Mouse (Mus musculus): ENCODE data around the gene Tanc2. TPM values are rescaled to one million over a fixed set of nuclear protein-coding genes. Genes with fewer than 3 reads are reported as not detected.

Tanc2 gene
- total and polyA plus RNA-seq, 2 experiments from 2014 or later = 26.8 to 83.4 TPM

GRCm38 (mm10) chr11:105902956-105903355 lies 313.2 kb downstream of the Tanc2 start:
- Histone ChIP-seq H3K4me3 (ENCODE audit: low read length) (no peak overlapping the region), H3K36me3 (ENCODE audit: insufficient read depth, low read length) (peaks cover 12% of the 10 kb centered on the region), H3K9me3 (ENCODE audit: low read length) (no peaks in the 10 kb centered on the region), H3K9ac (replicated peaks; ENCODE audit: low read length) (no peak overlapping the region), H3K27ac (no peak overlapping the region), H3K4me2 (ENCODE audit: low read depth, low read length) (no peak overlapping the region), H3K4me1 (ENCODE audit: insufficient read depth, low read length) (no peaks in the 10 kb centered on the region), H3K27me3 (ENCODE audit: insufficient read depth, low read length) (no peaks in the 10 kb centered on the region)
- ATAC-seq = no peak
- WGBS = 71% methylated on average over 1 of the region's 1 CpGs
- TF ChIP-seq CTCF (IDR thresholded peaks at IDR 0.05; ENCODE audit: low read depth) = no peak
- no peak for DNase-seq (ENCODE audit: low spot score)

- Histone ChIP-seq H3K36me3 (ENCODE audit: insufficient read depth, low read length) (peaks cover 12% of the 10 kb centered on the region), H3K27me3 (ENCODE audit: insufficient read depth, low read length) (no peaks in the 10 kb centered on the region), H3K27ac (no peak overlapping the region), H3K9me3 (ENCODE audit: low read length) (no peaks in the 10 kb centered on the region), H3K9ac (replicated peaks; ENCODE audit: low read length) (no peak overlapping the region), H3K4me2 (ENCODE audit: low read depth, low read length) (no peak overlapping the region), H3K4me1 (ENCODE audit: insufficient read depth, low read length) (no peaks in the 10 kb centered on the region), H3K4me3 (ENCODE audit: low read length) (no peak overlapping the region)
- no peak for TF ChIP-seq CTCF (IDR thresholded peaks at IDR 0.05; ENCODE audit: low read depth)
- DNase-seq (ENCODE audit: low spot score) (no peak), ATAC-seq (no peak)
- WGBS = 63% methylated on average over 4 of the region's 4 CpGs
Measured at GRCm38 (mm10) chr11:105905529-105906213, 315.9 kb downstream of the Tanc2 start.

GRCm38 (mm10) chr11:105907381-105907780 lies 317.6 kb downstream of the Tanc2 start:
- 74% methylated on average over 1 of the region's 1 CpGs for WGBS
- ATAC-seq (no peak), DNase-seq (ENCODE audit: low spot score) (no peak)
- no peak overlapping the region for H3K27ac ChIP-seq
- TF ChIP-seq CTCF (IDR thresholded peaks at IDR 0.05; ENCODE audit: low read depth) = no peak
- no peak overlapping the region for H3K4me3 ChIP-seq (ENCODE audit: low read length)
- H3K27me3 ChIP-seq (ENCODE audit: insufficient read depth, low read length) = no peaks in the 10 kb centered on the region
- H3K9ac ChIP-seq (replicated peaks; ENCODE audit: low read length) = no peak overlapping the region
- no peaks in the 10 kb centered on the region for H3K9me3 ChIP-seq (ENCODE audit: low read length)
- peaks cover 12% of the 10 kb centered on the region for H3K36me3 ChIP-seq (ENCODE audit: insufficient read depth, low read length)
- H3K4me2 ChIP-seq (ENCODE audit: low read depth, low read length) = no peak overlapping the region
- H3K4me1 ChIP-seq (ENCODE audit: insufficient read depth, low read length) = no peaks in the 10 kb centered on the region

- Histone ChIP-seq H3K27me3 (ENCODE audit: insufficient read depth, low read length) (no peaks in the 10 kb centered on the region), H3K9ac (replicated peaks; ENCODE audit: low read length) (no peak overlapping the region), H3K36me3 (ENCODE audit: insufficient read depth, low read length) (peaks cover 24% of the 10 kb centered on the region), H3K9me3 (ENCODE audit: low read length) (no peaks in the 10 kb centered on the region), H3K4me1 (ENCODE audit: insufficient read depth, low read length) (no peaks in the 10 kb centered on the region), H3K4me2 (ENCODE audit: low read depth, low read length) (no peak overlapping the region), H3K4me3 (ENCODE audit: low read length) (no peak overlapping the region), H3K27ac (no peak overlapping the region)
- DNase-seq (ENCODE audit: low spot score) = no peak
- 81% methylated on average over 8 of the region's 8 CpGs for WGBS
- no peak for TF ChIP-seq CTCF (IDR thresholded peaks at IDR 0.05; ENCODE audit: low read depth)
- no peak for ATAC-seq
Measured at GRCm38 (mm10) chr11:105908926-105909325, 319.1 kb downstream of the Tanc2 start.

GRCm38 (mm10) chr11:105909617-105910016 lies 319.8 kb downstream of the Tanc2 start:
- ATAC-seq = no peak
- no peak for TF ChIP-seq CTCF (IDR thresholded peaks at IDR 0.05; ENCODE audit: low read depth)
- H3K27ac ChIP-seq = no peak overlapping the region
- no peak overlapping the region for H3K4me2 ChIP-seq (ENCODE audit: low read depth, low read length)
- peaks cover 26% of the 10 kb centered on the region for H3K36me3 ChIP-seq (ENCODE audit: insufficient read depth, low read length)
- H3K27me3 ChIP-seq (ENCODE audit: insufficient read depth, low read length) = no peaks in the 10 kb centered on the region
- DNase-seq (ENCODE audit: low spot score) = no peak
- no peak overlapping the region for H3K9ac ChIP-seq (replicated peaks; ENCODE audit: low read length)
- H3K9me3 ChIP-seq (ENCODE audit: low read length) = no peaks in the 10 kb centered on the region
- H3K4me3 ChIP-seq (ENCODE audit: low read length) = no peak overlapping the region
- H3K4me1 ChIP-seq (ENCODE audit: insufficient read depth, low read length) = no peaks in the 10 kb centered on the region
- 65% methylated on average over 2 of the region's 2 CpGs for WGBS

- H3K27me3 ChIP-seq (ENCODE audit: insufficient read depth, low read length) = no peaks in the 10 kb centered on the region
- H3K27ac ChIP-seq = no peak overlapping the region
- peaks cover 29% of the 10 kb centered on the region; the same call in 1 of the 2 replicates for H3K36me3 ChIP-seq (ENCODE audit: insufficient read depth, low read length)
- H3K4me1 ChIP-seq (ENCODE audit: insufficient read depth, low read length) = no peaks in the 10 kb centered on the region
- ATAC-seq (no peak), DNase-seq (ENCODE audit: low spot score) (no peak)
- no peaks in the 10 kb centered on the region for H3K9me3 ChIP-seq (ENCODE audit: low read length)
- no peak for TF ChIP-seq CTCF (IDR thresholded peaks at IDR 0.05; ENCODE audit: low read depth)
- H3K4me2 ChIP-seq (ENCODE audit: low read depth, low read length) = no peak overlapping the region
- H3K9ac ChIP-seq (replicated peaks; ENCODE audit: low read length) = no peak overlapping the region
- H3K4me3 ChIP-seq (ENCODE audit: low read length) = no peak overlapping the region
Measured at GRCm38 (mm10) chr11:105911149-105911548, 321.4 kb downstream of the Tanc2 start.

GRCm38 (mm10) chr11:105911592-105912375 lies 322.0 kb downstream of the Tanc2 start:
- H3K36me3 ChIP-seq (ENCODE audit: insufficient read depth, low read length) = peaks cover 34% of the 10 kb centered on the region; the same call in 1 of the 2 replicates
- ATAC-seq (peak; percentile 85), DNase-seq (ENCODE audit: low spot score) (peak; percentile 93)
- WGBS = 33% methylated on average over 4 of the region's 4 CpGs
- no peak overlapping the region for H3K4me3 ChIP-seq (ENCODE audit: low read length)
- H3K4me1 ChIP-seq (ENCODE audit: insufficient read depth, low read length) = no peaks in the 10 kb centered on the region
- TF ChIP-seq CTCF (IDR thresholded peaks at IDR 0.05; ENCODE audit: low read depth) = peak; percentile 94
- H3K9ac ChIP-seq (replicated peaks; ENCODE audit: low read length) = no peak overlapping the region
- H3K27me3 ChIP-seq (ENCODE audit: insufficient read depth, low read length) = no peaks in the 10 kb centered on the region
- no peaks in the 10 kb centered on the region for H3K9me3 ChIP-seq (ENCODE audit: low read length)
- H3K4me2 ChIP-seq (ENCODE audit: low read depth, low read length) = no peak overlapping the region
- no peak overlapping the region for H3K27ac ChIP-seq
